Mouse (Mus musculus) mouse trophoblast stem cell (cell line): ENCODE measurements around the gene Trip13.

Experiments used
- in situ Hi-C, 2 experiments: fragments of 300-500 bp; cut with MseI, MboI; formaldehyde crosslinking; loops; 2 replicates in 1 of 2; 3 replicates in 1 of 2; pipeline ENCODE4 v1.15.1; 2025

Gene Trip13

GRCm38 (mm10) chr13:73937321-73938176 is at the start of gene Trip13, which contains the start of gene Brd9:
Gene Trip13 (minus strand): TSS chr13:73937784.
Gene Brd9 (plus strand): TSS chr13:73937811.
- in situ Hi-C loops, result no loop called here

DNA sequence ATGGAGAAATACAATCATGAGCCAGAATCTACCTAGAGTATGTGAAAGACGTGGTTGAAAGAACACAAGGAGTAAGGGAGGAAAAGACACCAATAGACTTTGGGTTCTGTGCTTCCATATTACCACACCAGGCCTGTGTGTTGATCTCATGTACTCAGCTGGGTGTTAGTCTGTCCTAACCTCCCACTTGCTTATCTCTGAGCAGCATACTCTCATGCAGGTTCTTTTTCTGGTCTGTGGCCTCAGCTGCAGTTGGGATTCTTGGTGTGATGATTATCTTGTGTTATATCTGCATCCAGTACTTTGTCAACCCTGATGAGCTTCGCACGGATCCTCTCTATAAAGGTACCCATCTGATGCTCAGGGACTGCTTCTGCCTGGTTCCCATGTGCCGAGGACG is 39.4 kb upstream of the Trip13 start:
- in situ Hi-C loops, result loop anchor here in 1 of 2 experiments (10.0 kb wide), 1 partner anchor 48 kb away; no protein-coding TSS in a partner anchor

DNA sequence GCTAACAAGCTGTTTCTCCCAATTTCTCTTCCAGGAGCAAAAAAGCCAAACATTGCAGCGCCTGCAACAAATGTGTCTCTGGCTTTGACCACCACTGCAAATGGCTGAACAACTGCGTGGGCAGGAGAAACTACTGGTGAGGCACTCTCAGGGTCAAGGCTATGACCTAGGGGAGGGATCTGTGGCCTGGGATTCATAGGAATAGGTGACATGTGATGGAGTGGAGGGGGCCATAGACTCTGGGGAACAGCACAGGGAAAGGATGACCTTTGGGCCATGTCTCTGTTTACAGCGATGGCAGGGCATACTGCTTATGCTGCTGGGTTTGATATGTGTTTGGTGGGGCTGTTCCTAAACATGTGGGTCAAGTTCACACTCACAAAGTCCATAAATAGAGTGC is 36.9 kb upstream of the Trip13 start:
- in situ Hi-C loops, result loop anchor here in 1 of 2 experiments (10.0 kb wide), 1 partner anchor 50 kb away; no protein-coding TSS in a partner anchor

- in situ Hi-C loops, result loop anchor here in 1 of 2 experiments (10.0 kb wide), 1 partner anchor 54 kb away; no protein-coding TSS in a partner anchor
These were observed 33.2 kb upstream of the Trip13 start for GRCm38 (mm10) chr13:73970545-73971448.

DNA sequence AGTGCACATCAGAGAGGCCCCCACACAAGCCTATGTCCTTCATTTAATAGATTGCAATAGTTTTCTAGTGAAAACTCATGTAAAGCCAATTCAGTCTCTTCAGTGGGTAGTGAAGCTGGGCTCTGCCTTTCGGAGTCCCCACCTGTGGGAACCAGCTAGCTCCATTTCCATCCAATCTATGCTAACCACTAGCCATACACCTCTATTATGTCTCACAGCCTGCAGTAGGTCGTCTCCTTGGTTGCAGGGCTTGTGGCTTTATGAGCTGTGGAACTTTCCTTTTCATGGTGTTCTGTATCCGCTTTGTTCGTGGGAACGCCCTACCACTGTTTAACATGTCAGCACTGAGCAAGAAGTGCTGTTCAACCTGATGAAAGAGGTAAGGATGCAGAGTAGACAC is 26.0 kb upstream of the Trip13 start, which contains the start of gene Zdhhc11:
Zdhhc11 (plus strand) TSS at position 301 of the 400 bp plus-strand sequence.
- in situ Hi-C loops, result no loop called here

- in situ Hi-C loops, result no loop called here
These were observed 23.6 kb upstream of the Trip13 start for GRCm38 (mm10) chr13:73961177-73961576.

- in situ Hi-C loops, result no loop called here
These were observed 22.6 kb upstream of the Trip13 start for GRCm38 (mm10) chr13:73960117-73960652.

DNA sequence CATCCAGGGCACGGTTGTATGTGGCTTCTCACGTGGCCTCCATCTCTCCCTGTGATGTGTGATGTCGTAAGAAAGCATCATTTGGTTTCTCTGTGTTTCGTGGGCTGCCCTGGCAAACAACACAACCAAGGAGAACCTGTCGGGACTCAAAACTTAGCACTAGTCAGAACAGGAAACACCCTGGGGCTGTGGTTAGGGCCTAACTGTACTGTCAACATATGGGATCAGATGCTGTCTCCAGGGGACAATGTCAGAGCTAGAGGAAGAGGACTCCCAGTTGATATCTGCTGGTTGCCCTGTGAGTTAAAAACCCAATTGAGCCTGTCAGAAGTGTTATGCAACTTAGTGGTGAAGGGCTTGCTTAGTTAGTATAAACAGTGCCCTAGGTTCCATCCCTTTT is 17.9 kb upstream of the Trip13 start:
- in situ Hi-C loops, result no loop called here

GRCm38 (mm10) chr13:73954666-73955065 is 17.1 kb upstream of the Trip13 start:
- in situ Hi-C loops, result no loop called here

GRCm38 (mm10) chr13:73953551-73954130 is 16.1 kb upstream of the Trip13 start:
- in situ Hi-C loops, result no loop called here

DNA sequence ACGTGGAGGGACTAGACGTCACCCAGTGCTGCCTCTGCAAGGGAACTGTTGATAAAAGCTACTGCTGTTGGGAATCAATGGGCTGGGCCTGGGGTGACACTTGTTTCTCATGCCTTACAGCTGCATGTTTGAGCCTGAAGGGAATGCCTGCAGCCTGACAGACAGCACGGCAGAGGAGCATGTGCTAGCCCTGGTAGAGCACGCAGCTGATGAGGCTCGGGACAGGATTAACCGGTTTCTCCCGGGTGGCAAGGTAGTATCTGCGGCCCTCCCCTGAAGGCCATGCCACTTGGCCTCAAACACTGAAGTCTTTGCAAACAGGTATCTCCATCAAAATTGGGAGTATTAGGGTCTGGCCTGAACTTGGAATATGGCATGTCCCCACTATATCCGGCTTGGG is 7.0 kb upstream of the Trip13 start:
- in situ Hi-C loops, result no loop called here

DNA sequence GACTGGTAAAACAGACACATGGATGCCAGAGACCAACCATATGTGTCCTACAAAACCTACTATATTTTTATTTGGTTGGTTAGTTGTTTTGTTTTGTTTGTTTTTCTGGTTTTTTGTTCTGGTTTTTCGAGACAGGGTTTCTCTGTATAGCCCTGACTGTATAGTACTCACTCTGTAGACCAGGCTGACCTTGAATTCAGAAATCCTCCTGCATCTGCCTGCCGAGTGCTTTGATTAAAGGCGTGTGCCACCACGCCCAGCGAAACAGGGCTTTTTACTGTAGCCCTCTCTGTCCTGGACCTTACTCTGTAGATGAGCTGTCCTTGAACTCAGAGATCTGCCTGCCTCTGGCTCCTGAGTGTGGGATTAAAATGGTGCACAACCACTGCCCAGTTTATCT is 1.5 kb upstream of the Trip13 start:
- in situ Hi-C loops, result no loop called here

DNA sequence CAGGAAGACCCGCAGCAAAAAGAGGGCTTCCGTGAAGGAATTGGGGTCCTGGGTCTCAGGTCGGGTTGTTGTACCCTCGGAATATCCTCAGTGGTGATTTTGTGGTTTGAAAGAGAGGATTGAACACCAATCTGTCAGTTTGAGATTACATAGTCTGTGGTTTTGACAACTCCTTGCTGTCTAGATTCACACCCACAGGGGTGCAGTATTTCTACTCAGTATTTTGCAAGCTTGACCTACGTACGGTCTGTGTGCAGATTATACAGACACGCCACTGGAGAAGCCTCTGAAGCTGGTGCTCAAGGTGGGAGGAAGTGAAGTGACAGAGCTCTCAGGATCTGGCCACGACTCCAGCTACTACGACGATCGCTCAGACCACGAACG is 585 bp upstream of the Trip13 start:
- in situ Hi-C loops, result no loop called here

DNA sequence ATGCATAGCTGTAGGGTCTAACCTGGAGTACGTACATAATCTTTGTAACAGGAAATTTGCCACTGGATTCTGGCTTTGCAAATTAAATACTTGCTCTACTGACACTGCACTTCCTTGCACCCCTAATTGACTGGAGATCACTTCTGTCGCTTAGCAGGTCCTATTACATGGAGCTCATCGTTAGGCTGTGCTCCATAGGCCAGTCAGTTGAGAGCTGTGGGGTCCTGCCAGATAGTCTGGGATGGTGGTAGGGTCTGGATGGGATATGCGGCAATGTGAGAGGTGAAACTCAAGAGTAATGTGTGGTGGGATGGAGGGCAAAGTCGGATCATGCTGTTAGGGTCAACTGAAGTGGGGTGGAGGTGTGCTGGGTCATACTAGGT is 655 bp downstream of the Trip13 start:
- in situ Hi-C loops, result no loop called here

DNA sequence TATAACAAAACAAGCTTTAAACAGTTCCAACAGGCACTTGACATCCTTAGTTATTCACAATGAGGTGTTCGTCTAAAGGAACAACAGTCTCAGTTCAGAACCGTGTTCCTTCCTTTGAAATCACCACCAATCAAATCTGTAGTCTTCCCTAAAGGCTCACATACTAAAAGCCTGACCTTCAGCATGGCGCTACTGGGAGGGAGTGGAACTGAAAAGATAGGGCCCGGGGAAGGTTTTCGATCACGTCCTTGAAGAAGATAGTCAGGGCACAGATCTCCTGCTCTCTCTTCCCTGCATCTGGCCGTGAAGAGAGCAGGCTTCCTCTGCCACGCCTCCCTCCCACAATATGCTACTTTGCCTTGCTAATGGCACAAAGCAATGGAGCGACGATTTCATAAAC is 5.4 kb downstream of the Trip13 start:
- in situ Hi-C loops, result no loop called here

GRCm38 (mm10) chr13:73913066-73913465 is 24.5 kb downstream of the Trip13 start:
- in situ Hi-C loops, result no loop called here

DNA sequence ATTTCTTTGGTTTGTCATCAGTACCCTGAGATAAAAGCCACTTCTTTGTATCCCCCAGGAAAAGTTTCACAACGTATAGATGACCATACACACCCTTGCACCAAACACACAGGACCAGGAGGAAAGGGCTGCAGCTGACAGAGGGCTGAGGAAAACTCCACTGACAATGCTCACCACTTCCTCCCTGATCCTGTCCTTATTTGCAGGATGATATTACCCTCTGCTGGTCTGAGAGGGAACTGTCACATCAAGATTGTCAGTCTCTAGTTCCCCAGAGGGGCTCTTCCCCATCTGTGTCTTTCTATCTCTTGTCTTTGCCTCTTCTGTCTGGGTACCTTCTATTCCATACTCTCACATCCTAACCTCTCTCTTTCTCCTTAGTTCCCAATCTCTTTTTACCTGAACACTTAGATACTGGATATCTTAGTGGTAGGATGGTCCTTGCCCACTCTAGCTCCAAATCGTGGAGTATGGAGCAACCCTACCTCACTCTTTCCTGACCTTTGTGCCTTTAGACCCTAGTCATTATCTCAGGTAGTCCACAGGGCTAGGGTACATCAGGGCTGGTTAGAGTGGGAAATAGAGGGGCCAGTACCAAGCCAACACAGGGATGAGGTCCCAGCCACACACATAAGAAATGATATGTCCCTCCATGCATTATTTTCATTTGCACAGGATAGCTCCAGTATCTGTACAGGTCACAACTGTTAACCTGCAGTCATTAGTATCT is 29.7 kb downstream of the Trip13 start:
- in situ Hi-C loops, result loop anchor here (5.0 to 10.0 kb wide), 3 partner anchors 76 to 193 kb away; no protein-coding TSS in a partner anchor

GRCm38 (mm10) chr13:73907136-73907535 is 30.4 kb downstream of the Trip13 start:
- in situ Hi-C loops, result loop anchor here (5.0 to 10.0 kb wide), 3 partner anchors 75 to 192 kb away; no protein-coding TSS in a partner anchor

DNA sequence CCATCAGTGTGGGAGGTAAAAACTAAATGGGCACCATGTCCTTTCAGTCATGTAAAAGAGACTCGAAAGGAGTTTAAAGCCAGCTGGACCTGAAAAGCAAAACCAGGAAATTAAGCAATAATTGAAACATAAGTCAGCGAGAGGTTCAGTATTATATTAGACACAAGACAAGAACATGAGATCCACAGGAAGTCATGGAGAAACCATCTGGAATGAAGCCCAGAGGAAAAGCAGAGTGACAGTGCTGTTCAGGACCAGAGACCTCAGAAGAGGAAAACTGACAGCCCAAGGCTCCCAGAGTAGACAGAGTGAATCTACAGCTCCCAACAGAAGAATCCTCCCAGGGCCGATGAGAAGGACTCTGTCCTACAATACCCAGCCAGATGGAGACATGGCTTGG is 40.0 kb downstream of the Trip13 start:
- in situ Hi-C loops, result no loop called here

DNA sequence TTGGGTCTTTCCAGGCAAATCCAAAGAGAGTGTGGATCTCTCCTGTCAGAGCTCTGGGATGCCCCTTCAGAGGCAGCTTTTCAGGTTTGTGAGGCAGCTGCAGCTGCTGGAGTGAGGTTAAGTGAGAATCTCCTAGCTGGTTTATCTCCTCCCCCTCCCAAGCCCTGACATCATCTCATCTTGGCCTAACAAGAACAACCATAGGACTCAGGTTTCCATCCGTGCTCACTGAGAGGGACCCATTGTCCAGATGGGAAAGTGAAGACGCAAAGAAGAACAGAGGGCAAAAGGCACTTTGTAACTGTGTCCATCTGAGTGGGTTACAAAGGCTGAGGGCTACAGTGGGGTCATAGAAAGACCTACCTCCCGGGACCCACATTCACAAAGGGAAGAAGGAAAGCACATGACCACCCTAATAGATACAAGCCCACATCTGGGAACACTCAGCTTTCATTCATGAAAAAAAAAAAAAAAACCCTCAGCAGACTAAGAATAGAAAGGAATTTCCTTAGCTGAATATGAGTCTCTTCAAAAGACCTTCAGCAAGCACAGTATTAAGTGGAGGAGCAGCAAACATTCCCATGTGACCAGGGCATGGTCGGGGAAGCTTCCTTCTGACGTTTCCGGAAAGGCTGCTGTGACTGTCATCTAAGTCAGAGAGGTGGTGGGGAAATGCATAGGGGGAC is 44.9 kb downstream of the Trip13 start:
- in situ Hi-C loops, result no loop called here
